Mouse (Mus musculus): ENCODE results near the gene Skap1. TPM values are rescaled to one million over a fixed set of nuclear protein-coding genes. Genes with fewer than 3 reads are reported as not detected.
A peak's percentile ranks its signal among the peaks of the same experiment; 100 is the strongest.

Skap1 gene
- polyA plus RNA-seq, 1 experiment from 2014 or later = 2.1 TPM

GRCm38 (mm10) chr11:96572515-96572914 lies 108.1 kb downstream of the Skap1 start:
- Histone ChIP-seq H3K4me1 (replicated peaks; ENCODE audit: control insufficient read depth, insufficient read depth, low read length) (no peaks in the 10 kb centered on the region), H3K9me3 (ENCODE audit: control insufficient read depth, low read length) (no peaks in the 10 kb centered on the region), H3K27me3 (ENCODE audit: control insufficient read depth, insufficient read depth, low read depth, low read length) (no peaks in the 10 kb centered on the region), H3K4me3 (ENCODE audit: low read length) (no peak overlapping the region), H3K9ac (ENCODE audit: low read length) (no peak overlapping the region), H3K36me3 (ENCODE audit: control insufficient read depth, insufficient read depth, low read length) (no peaks in the 10 kb centered on the region), H3K4me2 (ENCODE audit: low read depth, low read length) (no peak overlapping the region), H3K27ac (ENCODE audit: low read length) (no peak overlapping the region)
- 44% methylated on average over 3 of the region's 3 CpGs for WGBS
- no peak for ATAC-seq (ENCODE audit: low read depth)

GRCm38 (mm10) chr11:96576491-96577427 lies 112.4 kb downstream of the Skap1 start:
- Histone ChIP-seq H3K4me3 (ENCODE audit: low read length) (no peak overlapping the region), H3K36me3 (ENCODE audit: control insufficient read depth, insufficient read depth, low read length) (no peaks in the 10 kb centered on the region), H3K9ac (ENCODE audit: low read length) (no peak overlapping the region), H3K27ac (ENCODE audit: low read length) (no peak overlapping the region), H3K9me3 (ENCODE audit: control insufficient read depth, low read length) (no peaks in the 10 kb centered on the region), H3K4me1 (replicated peaks; ENCODE audit: control insufficient read depth, insufficient read depth, low read length) (peaks cover 3% of the 10 kb centered on the region; the same call in 1 of the 2 replicates), H3K4me2 (ENCODE audit: low read depth, low read length) (no peak overlapping the region), H3K27me3 (ENCODE audit: control insufficient read depth, insufficient read depth, low read depth, low read length) (no peaks in the 10 kb centered on the region; the same call in 1 of the 2 replicates)
- peak; percentile 75 for ATAC-seq (ENCODE audit: low read depth)
- WGBS = 33% methylated on average over 14 of the region's 14 CpGs

GRCm38 (mm10) chr11:96578551-96579283 lies 114.3 kb downstream of the Skap1 start:
- Histone ChIP-seq H3K27me3 (ENCODE audit: control insufficient read depth, insufficient read depth, low read depth, low read length) (no peaks in the 10 kb centered on the region; the same call in 1 of the 2 replicates), H3K36me3 (ENCODE audit: control insufficient read depth, insufficient read depth, low read length) (no peaks in the 10 kb centered on the region), H3K4me2 (ENCODE audit: low read depth, low read length) (peak overlapping the region; percentile 48), H3K27ac (ENCODE audit: low read length) (no peak overlapping the region), H3K4me1 (replicated peaks; ENCODE audit: control insufficient read depth, insufficient read depth, low read length) (peaks cover 3% of the 10 kb centered on the region; the same call in 1 of the 2 replicates), H3K9me3 (ENCODE audit: control insufficient read depth, low read length) (no peaks in the 10 kb centered on the region), H3K4me3 (ENCODE audit: low read length) (peak overlapping the region; percentile 27), H3K9ac (ENCODE audit: low read length) (no peak overlapping the region)
- ATAC-seq (ENCODE audit: low read depth) = no peak
- 6% methylated on average over 25 of the region's 25 CpGs for WGBS

GRCm38 (mm10) chr11:96581604-96582384 lies 117.4 kb downstream of the Skap1 start:
- H3K9me3 ChIP-seq (ENCODE audit: control insufficient read depth, low read length) = no peaks in the 10 kb centered on the region
- no peak overlapping the region for H3K9ac ChIP-seq (ENCODE audit: low read length)
- peaks cover 3% of the 10 kb centered on the region; the same call in 1 of the 2 replicates for H3K4me1 ChIP-seq (replicated peaks; ENCODE audit: control insufficient read depth, insufficient read depth, low read length)
- H3K36me3 ChIP-seq (ENCODE audit: control insufficient read depth, insufficient read depth, low read length) = no peaks in the 10 kb centered on the region
- WGBS = 50% methylated on average over 10 of the region's 10 CpGs
- no peak overlapping the region for H3K4me2 ChIP-seq (ENCODE audit: low read depth, low read length)
- H3K4me3 ChIP-seq (ENCODE audit: low read length) = no peak overlapping the region
- H3K27me3 ChIP-seq (ENCODE audit: control insufficient read depth, insufficient read depth, low read depth, low read length) = no peaks in the 10 kb centered on the region; the same call in 1 of the 2 replicates
- no peak for ATAC-seq (ENCODE audit: low read depth)
- H3K27ac ChIP-seq (ENCODE audit: low read length) = no peak overlapping the region

GRCm38 (mm10) chr11:96582595-96582994 lies 118.2 kb downstream of the Skap1 start:
- H3K27me3 ChIP-seq (ENCODE audit: control insufficient read depth, insufficient read depth, low read depth, low read length) = no peaks in the 10 kb centered on the region; the same call in 1 of the 2 replicates
- no peaks in the 10 kb centered on the region for H3K9me3 ChIP-seq (ENCODE audit: control insufficient read depth, low read length)
- peaks cover 3% of the 10 kb centered on the region; the same call in 1 of the 2 replicates for H3K4me1 ChIP-seq (replicated peaks; ENCODE audit: control insufficient read depth, insufficient read depth, low read length)
- WGBS = 29% methylated on average over 10 of the region's 10 CpGs
- no peak for ATAC-seq (ENCODE audit: low read depth)
- H3K4me2 ChIP-seq (ENCODE audit: low read depth, low read length) = no peak overlapping the region
- H3K9ac ChIP-seq (ENCODE audit: low read length) = no peak overlapping the region
- no peak overlapping the region for H3K27ac ChIP-seq (ENCODE audit: low read length)
- no peak overlapping the region for H3K4me3 ChIP-seq (ENCODE audit: low read length)
- H3K36me3 ChIP-seq (ENCODE audit: control insufficient read depth, insufficient read depth, low read length) = no peaks in the 10 kb centered on the region

GRCm38 (mm10) chr11:96589828-96590227 lies 125.4 kb downstream of the Skap1 start:
- H3K27ac ChIP-seq (ENCODE audit: low read length) = no peak overlapping the region
- no peaks in the 10 kb centered on the region for H3K27me3 ChIP-seq (ENCODE audit: control insufficient read depth, insufficient read depth, low read depth, low read length)
- H3K9me3 ChIP-seq (ENCODE audit: control insufficient read depth, low read length) = no peaks in the 10 kb centered on the region
- 35% methylated on average over 3 of the region's 3 CpGs for WGBS
- peak; percentile 80 for ATAC-seq (ENCODE audit: low read depth)
- no peak overlapping the region for H3K9ac ChIP-seq (ENCODE audit: low read length)
- H3K36me3 ChIP-seq (ENCODE audit: control insufficient read depth, insufficient read depth, low read length) = no peaks in the 10 kb centered on the region
- H3K4me3 ChIP-seq (ENCODE audit: low read length) = no peak overlapping the region
- no peak overlapping the region for H3K4me2 ChIP-seq (ENCODE audit: low read depth, low read length)
- H3K4me1 ChIP-seq (replicated peaks; ENCODE audit: control insufficient read depth, insufficient read depth, low read length) = no peaks in the 10 kb centered on the region

- WGBS = 26% methylated on average over 12 of the region's 12 CpGs
- no peak overlapping the region for H3K9ac ChIP-seq (ENCODE audit: low read length)
- no peaks in the 10 kb centered on the region for H3K9me3 ChIP-seq (ENCODE audit: control insufficient read depth, low read length)
- no peaks in the 10 kb centered on the region for H3K36me3 ChIP-seq (ENCODE audit: control insufficient read depth, insufficient read depth, low read length)
- H3K4me2 ChIP-seq (ENCODE audit: low read depth, low read length) = no peak overlapping the region; the same call in 1 of the 2 replicates
- H3K27ac ChIP-seq (ENCODE audit: low read length) = no peak overlapping the region
- no peak overlapping the region for H3K4me3 ChIP-seq (ENCODE audit: low read length)
- ATAC-seq (ENCODE audit: low read depth) = no peak
- no peaks in the 10 kb centered on the region for H3K27me3 ChIP-seq (ENCODE audit: control insufficient read depth, insufficient read depth, low read depth, low read length)
- no peaks in the 10 kb centered on the region for H3K4me1 ChIP-seq (replicated peaks; ENCODE audit: control insufficient read depth, insufficient read depth, low read length)
These were observed 131.5 kb downstream of the Skap1 start for GRCm38 (mm10) chr11:96595890-96596289.

- Histone ChIP-seq H3K4me3 (ENCODE audit: low read length) (no peak overlapping the region), H3K4me1 (replicated peaks; ENCODE audit: control insufficient read depth, insufficient read depth, low read length) (no peaks in the 10 kb centered on the region), H3K9ac (ENCODE audit: low read length) (no peak overlapping the region), H3K4me2 (ENCODE audit: low read depth, low read length) (no peak overlapping the region; the same call in 1 of the 2 replicates), H3K36me3 (ENCODE audit: control insufficient read depth, insufficient read depth, low read length) (no peaks in the 10 kb centered on the region), H3K27me3 (ENCODE audit: control insufficient read depth, insufficient read depth, low read depth, low read length) (no peaks in the 10 kb centered on the region), H3K27ac (ENCODE audit: low read length) (no peak overlapping the region), H3K9me3 (ENCODE audit: control insufficient read depth, low read length) (no peaks in the 10 kb centered on the region)
- WGBS = 32% methylated on average over 6 of the region's 6 CpGs
- no peak for ATAC-seq (ENCODE audit: low read depth)
These were observed 131.9 kb downstream of the Skap1 start for GRCm38 (mm10) chr11:96596301-96596700.
